Mouse (Mus musculus) stomach, embryonic 16.5 days (tissue): ENCODE measurements around the gene Stat2. TPM values are rescaled to one million over a fixed set of nuclear protein-coding genes. Genes with fewer than 3 reads are reported as not detected.

Experiments used
- ATAC-seq: fragments of 200-750 bp; cut with Nextera tagmentation; 2 replicates; pipeline ENCODE4 v1.8.0; 2017; ENCODE audit warnings: moderate number of reproducible peaks, moderate TSS enrichment; ENCODE audit not compliant: insufficient read depth, low FRiP score
- H3K27ac ChIP-seq: fragments of 300-500 bp; sonication (generic); 2 replicates; pipeline ENCODE4 v1.5.1; 2014; ENCODE audit warnings: low read length
- H3K27me3 ChIP-seq: fragments of 300-500 bp; sonication (generic); 2 replicates; pipeline ENCODE4 v1.6.1; 2014; ENCODE audit warnings: low read length, control low read depth, mixed read lengths; ENCODE audit not compliant: control insufficient read depth, insufficient read depth
- H3K36me3 ChIP-seq: fragments of 300-500 bp; sonication (generic); 2 replicates; pipeline ENCODE4 v1.6.1; 2014; ENCODE audit warnings: low read length; ENCODE audit not compliant: control insufficient read depth, insufficient read depth
- H3K4me1 ChIP-seq: fragments of 300-500 bp; sonication (generic); 2 replicates; pipeline ENCODE4 v1.6.1; 2014; ENCODE audit warnings: low read length, control low read depth, mixed read lengths; ENCODE audit not compliant: control insufficient read depth, insufficient read depth
- H3K4me2 ChIP-seq: fragments of 300-500 bp; sonication (generic); 2 replicates; pipeline ENCODE4 v1.6.1; 2014; ENCODE audit warnings: low read depth, low read length, mixed read lengths
- H3K4me3 ChIP-seq: fragments of 300-500 bp; sonication (generic); replicated peaks from 2 replicates; pipeline ENCODE4 v1.5.1; 2014; ENCODE audit warnings: mild to moderate bottlenecking, low read length
- H3K9ac ChIP-seq: fragments of 300-500 bp; sonication (generic); 2 replicates; pipeline ENCODE4 v1.6.1; 2014; ENCODE audit warnings: low read length
- H3K9me3 ChIP-seq: fragments of 300-500 bp; sonication (generic); replicated peaks from 2 replicates; pipeline ENCODE4 v1.6.1; 2016; ENCODE audit warnings: low read length, control low read depth; ENCODE audit not compliant: control insufficient read depth
- WGBS: fragments of 180-500 bp; shearing (Covaris S2); extraction: QIAGEN DNeasy Blood & Tissue Kit; methylation state at CpG from one replicate; pipeline ENCODE4 v1.1.7; 2014; 5-methylcytosine and 5-hydroxymethylcytosine counted together
- polyA plus RNA-seq: library from polyadenylated mRNA; unstranded; fragments of >200 nt; fragmentation: Nextera tagmentation; extraction: Ambion mirVana; gene quantifications from 2 replicates; pipeline ENCODE4 v1.2.1, GENCODE M21; 2015

Gene Stat2
- polyA plus RNA-seq, result 14.1 and 16.1 TPM in 2 replicates

DNA sequence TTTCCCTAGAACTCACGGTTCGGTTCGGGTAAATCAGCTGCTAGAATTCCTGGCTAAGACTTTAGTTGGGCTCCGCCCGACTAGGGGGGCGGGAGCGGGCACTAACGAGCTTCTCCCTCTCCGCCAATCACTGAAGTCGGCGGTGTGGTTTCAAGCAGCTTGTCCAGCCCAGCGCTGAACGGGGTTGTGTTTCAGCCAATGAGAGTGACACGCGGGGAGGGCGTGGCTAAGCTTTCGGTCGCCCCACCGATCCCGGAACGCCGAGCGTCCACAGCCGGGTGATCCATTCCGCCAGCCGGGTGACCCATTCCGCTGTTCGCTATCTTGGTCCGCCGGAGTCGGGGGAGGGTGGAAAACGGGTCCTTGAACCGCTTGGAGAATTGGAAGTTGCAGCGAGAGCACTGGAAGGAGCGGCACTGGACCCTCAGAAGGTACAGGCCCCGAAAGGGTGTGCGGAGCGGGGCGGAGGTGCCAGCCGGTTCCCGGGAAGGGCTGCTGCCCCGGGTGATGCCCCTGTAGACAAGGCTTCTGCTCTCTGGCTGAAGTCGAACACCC, at the start of gene Stat2:
TSS of gene Stat2 (plus strand) at position 273 of the 555 bp plus-strand sequence.
- Histone ChIP-seq H3K9ac (peak within 1 kb of the TSS; percentile 89), H3K9me3 (no peaks in the 10 kb centered on the region), H3K4me2 (peak within 1 kb of the TSS; percentile 79), H3K27me3 (no peaks in the 10 kb centered on the region), H3K4me1 (no peaks in the 10 kb centered on the region), H3K36me3 (no peaks in the 10 kb centered on the region), H3K4me3 (peak within 1 kb of the TSS; percentile 95), H3K27ac (peak within 1 kb of the TSS; percentile 66)
- under 1% methylated on average over 43 of the region's 43 CpGs for WGBS
- ATAC-seq, result peak; percentile 99

DNA sequence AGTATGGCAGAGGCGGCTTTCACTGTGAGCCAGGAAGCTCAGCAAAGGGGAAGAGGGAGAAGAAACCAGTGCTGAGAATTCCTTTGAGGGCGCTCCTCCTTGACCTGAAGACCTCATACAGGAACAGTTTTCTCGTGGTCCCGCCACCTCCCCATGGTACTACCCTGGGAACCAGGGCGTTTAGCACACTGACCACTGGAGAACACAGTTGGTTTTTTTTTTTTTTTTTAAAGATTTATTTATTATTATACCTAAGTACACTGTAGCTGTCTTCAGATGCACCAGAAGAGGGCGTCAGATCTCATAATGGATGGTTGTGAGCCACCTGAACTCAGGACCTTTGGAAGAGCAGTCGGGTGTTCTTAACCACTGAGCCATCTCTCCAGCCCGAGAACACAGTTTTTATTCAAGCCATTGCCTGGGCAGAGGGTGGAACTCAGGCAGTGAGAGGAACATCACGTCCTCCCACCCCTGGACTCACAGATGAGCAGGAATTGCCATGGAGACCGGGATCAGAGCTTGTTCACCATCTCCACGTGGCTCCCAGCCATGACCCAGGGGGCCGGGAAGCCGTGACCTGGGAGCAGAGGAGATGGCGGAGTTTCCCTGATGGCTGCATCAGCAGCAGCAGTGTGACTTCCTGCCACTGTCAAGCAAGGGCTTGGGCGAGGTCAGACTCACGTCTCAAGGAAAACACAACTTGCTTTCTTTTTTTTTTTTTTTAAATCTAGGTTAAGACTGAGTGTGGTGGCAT, 48.6 kb upstream of the Stat2 start:
- H3K27me3 ChIP-seq, result no peaks in the 10 kb centered on the region
- H3K36me3 ChIP-seq, result no peaks in the 10 kb centered on the region
- 57% methylated on average over 16 of the region's 16 CpGs for WGBS
- no peak overlapping the region for H3K9ac ChIP-seq
- no peak for ATAC-seq
- H3K9me3 ChIP-seq, result no peaks in the 10 kb centered on the region
- H3K4me3 ChIP-seq, result no peak overlapping the region
- H3K4me1 ChIP-seq, result peaks cover 2% of the 10 kb centered on the region; the same call in 1 of the 2 replicates
- H3K4me2 ChIP-seq, result no peak overlapping the region
- H3K27ac ChIP-seq, result no peak overlapping the region

DNA sequence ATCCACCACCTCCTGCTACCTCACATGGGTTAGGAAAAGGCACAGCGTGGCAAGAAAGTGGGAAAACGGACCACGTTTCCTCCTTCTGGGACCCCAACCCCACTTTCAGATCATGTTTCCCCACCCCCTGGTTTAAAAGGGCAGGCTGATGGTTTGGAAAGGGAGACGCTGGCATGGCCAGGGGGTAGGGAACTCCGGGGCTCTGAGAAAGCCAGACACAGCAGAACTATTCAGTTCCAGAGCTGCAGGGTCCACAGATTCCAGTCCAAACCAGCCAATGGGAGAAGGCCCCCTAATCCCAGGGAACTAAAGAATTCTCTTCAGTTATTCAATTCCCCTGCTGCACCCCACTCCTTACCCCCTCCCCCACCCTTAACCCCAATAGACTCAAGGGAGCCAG, 45.3 kb upstream of the Stat2 start:
- Histone ChIP-seq H3K27ac (no peak overlapping the region), H3K4me3 (no peak overlapping the region), H3K27me3 (no peaks in the 10 kb centered on the region), H3K4me1 (peaks cover 2% of the 10 kb centered on the region; the same call in 1 of the 2 replicates), H3K9me3 (no peaks in the 10 kb centered on the region), H3K9ac (no peak overlapping the region), H3K4me2 (no peak overlapping the region), H3K36me3 (no peaks in the 10 kb centered on the region)
- no peak for ATAC-seq
- 53% methylated on average over 5 of the region's 5 CpGs for WGBS

GRCm38 (mm10) chr10:128225538-128225937, 44.8 kb upstream of the Stat2 start, which contains the start of gene Mip:
Gene Mip, plus strand, starts transcription at chr10:128225838.
- WGBS, result 42% methylated on average over 4 of the region's 4 CpGs
- no peak within 1 kb of the TSS for H3K4me2 ChIP-seq
- no peak for ATAC-seq
- peaks cover 2% of the 10 kb centered on the region; the same call in 1 of the 2 replicates for H3K4me1 ChIP-seq
- H3K27me3 ChIP-seq, result no peaks in the 10 kb centered on the region
- H3K9ac ChIP-seq, result no peak within 1 kb of the TSS
- no peaks in the 10 kb centered on the region for H3K9me3 ChIP-seq
- no peak within 1 kb of the TSS for H3K27ac ChIP-seq
- no peaks in the 10 kb centered on the region for H3K36me3 ChIP-seq
- no peak within 1 kb of the TSS for H3K4me3 ChIP-seq

DNA sequence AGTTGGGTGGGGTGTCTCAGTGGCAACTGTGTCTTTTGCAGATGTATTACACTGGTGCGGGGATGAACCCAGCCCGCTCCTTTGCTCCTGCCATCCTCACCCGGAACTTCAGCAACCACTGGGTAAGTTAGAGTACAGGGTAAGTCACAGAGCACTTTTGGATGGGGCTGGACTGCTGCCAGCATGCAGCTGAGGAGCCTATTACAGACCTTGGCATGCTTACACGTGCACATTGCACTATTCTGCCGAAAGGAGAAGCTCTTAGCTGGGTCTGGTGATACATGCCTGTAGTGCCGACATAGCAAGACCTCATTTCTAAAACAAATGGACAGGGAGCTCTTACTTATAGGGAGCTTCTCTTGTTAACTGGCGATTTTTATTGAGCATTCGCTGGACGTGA, 42.8 kb upstream of the Stat2 start:
- Histone ChIP-seq H3K4me3 (no peak overlapping the region), H3K9ac (no peak overlapping the region), H3K4me1 (peaks cover 8% of the 10 kb centered on the region), H3K36me3 (no peaks in the 10 kb centered on the region), H3K27ac (no peak overlapping the region), H3K27me3 (no peaks in the 10 kb centered on the region), H3K4me2 (no peak overlapping the region), H3K9me3 (no peaks in the 10 kb centered on the region)
- no peak for ATAC-seq
- whole genome bisulfite sequencing, result 75% methylated on average over 9 of the region's 9 CpGs

DNA sequence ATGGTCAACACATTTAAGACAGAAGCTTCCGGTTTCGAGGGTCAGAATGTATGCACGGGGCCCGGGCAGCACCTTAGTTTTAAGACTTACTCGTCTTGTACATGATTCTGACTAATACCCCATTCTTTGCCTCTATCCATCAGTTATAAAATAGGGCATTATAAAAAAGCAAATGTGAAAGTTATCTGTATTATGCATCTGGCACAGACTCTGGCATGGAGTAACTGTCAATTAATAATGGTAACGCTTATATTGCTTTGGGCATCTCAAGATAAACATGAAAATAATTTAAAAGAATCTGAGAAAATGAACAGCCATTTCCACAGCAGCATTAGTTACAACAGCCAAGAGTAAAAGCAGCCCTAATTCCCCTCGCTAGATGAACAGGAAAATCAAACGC, 42.4 kb upstream of the Stat2 start:
- Histone ChIP-seq H3K27ac (no peak overlapping the region), H3K27me3 (no peaks in the 10 kb centered on the region), H3K4me3 (no peak overlapping the region), H3K36me3 (no peaks in the 10 kb centered on the region), H3K9ac (no peak overlapping the region), H3K9me3 (no peaks in the 10 kb centered on the region), H3K4me2 (no peak overlapping the region), H3K4me1 (peaks cover 11% of the 10 kb centered on the region)
- no peak for ATAC-seq
- 90% methylated on average over 8 of the region's 8 CpGs for WGBS

DNA sequence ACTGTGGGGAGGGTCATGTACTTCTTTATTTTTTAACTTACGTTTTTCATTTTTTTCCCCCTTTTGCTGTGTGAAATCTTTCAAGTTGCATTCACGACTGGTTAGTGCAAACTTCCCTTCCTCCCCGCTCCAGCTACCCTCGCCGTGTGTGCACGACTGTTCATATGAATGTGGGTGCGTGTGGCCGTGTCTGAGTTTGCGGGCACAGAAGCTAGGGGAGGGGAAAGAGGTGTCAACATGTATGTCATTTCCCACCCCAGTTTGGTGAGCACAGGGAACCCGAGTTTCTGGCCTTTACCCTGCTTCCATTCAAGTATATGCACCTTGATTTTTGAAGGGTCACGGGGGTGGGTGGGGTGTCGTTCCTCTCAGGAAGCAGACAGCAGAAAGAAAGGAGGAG, 39.8 kb upstream of the Stat2 start:
- no peak for ATAC-seq
- 76% methylated on average over 12 of the region's 12 CpGs for WGBS
- peak overlapping the region; percentile 85; the same call in 1 of the 2 replicates for H3K9ac ChIP-seq
- no peaks in the 10 kb centered on the region for H3K27me3 ChIP-seq
- peaks cover 9% of the 10 kb centered on the region for H3K4me1 ChIP-seq
- no peak overlapping the region for H3K27ac ChIP-seq
- no peak overlapping the region for H3K4me3 ChIP-seq
- H3K4me2 ChIP-seq, result no peak overlapping the region
- no peaks in the 10 kb centered on the region for H3K36me3 ChIP-seq
- no peaks in the 10 kb centered on the region for H3K9me3 ChIP-seq

DNA sequence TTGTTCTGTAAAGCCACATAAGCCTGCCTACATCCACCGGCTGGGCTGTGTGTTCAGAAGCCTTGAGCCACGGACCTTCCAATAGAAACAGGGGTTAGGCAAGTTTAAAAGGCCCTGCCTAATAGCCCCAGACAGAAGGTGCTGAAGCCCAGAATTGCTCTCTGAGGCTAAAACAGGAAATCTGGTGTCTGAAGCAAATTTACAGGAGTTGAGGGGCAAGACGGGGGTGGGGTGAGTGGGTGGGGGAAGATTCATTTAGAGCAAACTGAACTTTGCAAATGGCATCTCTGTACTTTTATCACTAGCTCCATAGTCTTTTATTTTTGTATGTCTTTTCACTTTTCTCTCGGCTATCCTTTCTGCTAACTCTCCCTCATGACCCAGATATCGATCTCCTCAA, 39.2 kb upstream of the Stat2 start:
- Histone ChIP-seq H3K36me3 (no peaks in the 10 kb centered on the region), H3K9ac (peak overlapping the region; percentile 85), H3K4me1 (peaks cover 9% of the 10 kb centered on the region), H3K27me3 (no peaks in the 10 kb centered on the region), H3K4me2 (peak overlapping the region; percentile 81), H3K9me3 (no peaks in the 10 kb centered on the region), H3K27ac (peak overlapping the region; percentile 92), H3K4me3 (peak overlapping the region; percentile 66)
- WGBS, result 5% methylated on average over 5 of the region's 5 CpGs
- ATAC-seq, result no peak

DNA sequence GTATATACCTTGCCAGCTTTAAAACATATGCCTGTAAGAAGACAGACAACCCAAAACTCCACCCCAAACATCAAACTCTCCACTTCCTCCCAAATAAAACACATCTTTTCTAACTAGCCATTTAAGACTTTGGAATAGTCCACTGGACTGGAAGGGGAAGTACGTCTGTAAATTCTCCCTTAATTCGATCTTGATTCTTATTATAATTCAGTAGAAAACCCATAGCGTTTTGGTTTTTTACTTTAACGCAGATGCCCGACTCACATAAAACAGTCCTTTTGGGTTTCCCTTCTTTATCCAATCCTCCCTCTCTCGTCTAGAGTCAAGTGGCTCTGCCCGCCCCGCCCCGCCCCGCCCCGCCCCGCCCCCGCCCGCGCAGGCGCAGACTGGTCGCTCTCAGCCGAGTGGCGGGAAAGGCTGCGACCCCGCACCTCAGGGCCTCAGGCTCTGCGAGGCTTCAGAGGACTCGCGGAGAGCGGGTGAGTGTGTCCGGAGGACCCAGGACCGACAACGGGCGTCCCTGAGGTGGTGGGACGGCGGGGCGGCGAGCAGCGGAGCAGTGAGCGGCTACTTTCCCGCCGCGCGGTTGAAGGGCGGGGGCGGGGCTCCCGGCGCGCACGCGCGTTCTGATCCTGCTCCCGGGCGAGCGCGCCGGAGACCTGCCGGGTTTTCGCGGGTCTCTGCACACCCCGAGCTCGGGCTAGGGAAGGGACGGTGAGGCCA, 38.5 kb upstream of the Stat2 start, which contains the start of gene Timeless:
TSS of gene Timeless (plus strand) at position 369 of the 723 bp plus-strand sequence.
- WGBS, result under 1% methylated on average over 58 of the region's 58 CpGs
- H3K4me3 ChIP-seq, result peak within 1 kb of the TSS; percentile 66
- peak; percentile 93 for ATAC-seq
- H3K9ac ChIP-seq, result peak within 1 kb of the TSS; percentile 85
- peak within 1 kb of the TSS; percentile 92 for H3K27ac ChIP-seq
- no peaks in the 10 kb centered on the region for H3K27me3 ChIP-seq
- no peaks in the 10 kb centered on the region for H3K36me3 ChIP-seq
- peak within 1 kb of the TSS; percentile 81 for H3K4me2 ChIP-seq
- no peaks in the 10 kb centered on the region for H3K9me3 ChIP-seq
- peaks cover 9% of the 10 kb centered on the region for H3K4me1 ChIP-seq
